Mouse (Mus musculus) forebrain, embryonic 11.5 days (tissue): ENCODE results near the gene Gm8113. TPM values are rescaled to one million over a fixed set of nuclear protein-coding genes. Genes with fewer than 3 reads are reported as not detected.
"Not testable (repeated sequence)": the region's sequence is repeated elsewhere in the genome, so short reads cannot be mapped to it uniquely, and the experiment has no call there.

Experiments used
- ATAC-seq: fragments of 200-750 bp; cut with Nextera tagmentation; replicated peaks from 2 replicates; pipeline ENCODE4 v1.8.0; 2017; ENCODE audit warnings: moderate TSS enrichment; ENCODE audit not compliant: low FRiP score
- DNase-seq: peaks from one replicate; pipeline ENCODE4 v3.0.0-alpha.2; 2017; ENCODE audit warnings: low spot score
- H3K27ac ChIP-seq: fragments of 300-500 bp; sonication (generic); 2 replicates; pipeline ENCODE4 v1.5.1; 2014; ENCODE audit warnings: low read depth, low read length
- H3K27me3 ChIP-seq: fragments of 300-500 bp; sonication (generic); 2 replicates; pipeline ENCODE4 v1.6.1; 2014; ENCODE audit warnings: mild to moderate bottlenecking, low read length, mixed read lengths; ENCODE audit not compliant: control insufficient read depth, insufficient read depth
- H3K36me3 ChIP-seq: fragments of 300-500 bp; sonication (generic); 2 replicates; pipeline ENCODE4 v1.6.1; 2014; ENCODE audit warnings: mild to moderate bottlenecking, low read length, moderate library complexity, mixed read lengths; ENCODE audit not compliant: control insufficient read depth, insufficient read depth
- H3K4me1 ChIP-seq: fragments of 300-500 bp; sonication (generic); replicated peaks from 2 replicates; pipeline ENCODE4 v1.6.1; 2014; ENCODE audit warnings: low read length, mixed read lengths; ENCODE audit not compliant: control insufficient read depth, insufficient read depth
- H3K4me2 ChIP-seq: fragments of 300-500 bp; sonication (generic); 2 replicates; pipeline ENCODE4 v1.6.1; 2014; ENCODE audit warnings: low read depth, mild to moderate bottlenecking, low read length, moderate library complexity, mixed read lengths; ENCODE audit not compliant: severe bottlenecking
- H3K4me3 ChIP-seq: fragments of 300-500 bp; sonication (generic); 2 replicates; pipeline ENCODE4 v1.5.1; 2014; ENCODE audit warnings: low read depth, low read length
- H3K9ac ChIP-seq: fragments of 300-500 bp; sonication (generic); 2 replicates; pipeline ENCODE4 v1.6.1; 2014; ENCODE audit warnings: low read length
- H3K9me3 ChIP-seq: fragments of 300-500 bp; sonication (generic); 2 replicates; pipeline ENCODE4 v1.6.1; 2016; ENCODE audit warnings: low read length, mixed read lengths; ENCODE audit not compliant: control insufficient read depth
- WGBS: fragments of 180-500 bp; shearing (Covaris S2); extraction: QIAGEN DNeasy Blood & Tissue Kit; methylation state at CpG from one replicate; pipeline ENCODE4 v1.1.7; 2014; 5-methylcytosine and 5-hydroxymethylcytosine counted together
- polyA plus RNA-seq: library from polyadenylated mRNA; unstranded; fragments of >200 nt; fragmentation: Nextera tagmentation; extraction: Ambion mirVana; gene quantifications from 2 replicates; pipeline ENCODE4 v1.2.1, GENCODE M21; 2014

Gm8113 gene
- polyA plus RNA-seq: 3.9 and 5.6 TPM in 2 replicates

DNA sequence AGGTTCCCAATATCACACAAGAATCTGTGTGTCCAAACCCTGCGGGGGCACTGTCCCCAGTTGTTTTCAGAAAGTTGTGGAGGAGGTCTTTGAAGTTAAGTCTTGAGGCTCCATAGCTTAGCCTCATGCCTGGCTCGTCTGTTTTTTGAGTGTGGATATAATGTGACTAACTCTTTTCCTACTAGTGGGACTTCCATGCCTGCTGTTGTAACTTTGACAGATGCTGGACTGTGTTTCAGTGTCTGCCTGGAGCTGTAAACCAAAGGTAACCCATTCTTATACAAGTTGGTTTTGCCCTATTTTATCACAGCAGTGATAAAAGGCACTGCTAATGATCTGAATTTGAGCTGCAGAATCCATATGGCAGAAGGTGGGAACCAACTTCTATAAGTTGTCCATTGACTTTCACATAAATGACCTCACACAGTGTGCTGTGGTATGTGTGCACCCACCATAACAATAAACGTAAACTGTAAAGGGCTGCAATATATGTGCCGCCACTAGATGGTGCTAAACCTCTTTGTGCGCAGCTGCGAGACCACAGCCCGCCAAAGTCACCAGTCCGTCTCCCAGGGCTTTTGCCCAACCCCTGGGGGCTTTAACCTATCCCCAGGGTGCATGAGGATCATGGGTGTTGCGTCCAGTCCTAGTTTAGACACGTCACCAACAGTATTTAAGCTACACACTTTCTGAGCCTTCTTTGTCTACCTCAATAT, at the start of gene Gm8113:
Gm8113 (plus strand) TSS at position 703 of the 716 bp plus-strand sequence.
- H3K27ac ChIP-seq: peak within 1 kb of the TSS; percentile 89
- peak within 1 kb of the TSS; percentile 35 for H3K4me3 ChIP-seq
- not testable (repeated sequence) for H3K36me3 ChIP-seq, H3K27me3 ChIP-seq, H3K9me3 ChIP-seq, H3K4me1 ChIP-seq
- WGBS: 7% methylated on average over 10 of the region's 10 CpGs
- H3K9ac ChIP-seq: peak within 1 kb of the TSS; percentile 63
- ATAC-seq (peak; percentile 100), DNase-seq (peak; percentile 91)
- peak within 1 kb of the TSS; percentile 46; the same call in 1 of the 2 replicates for H3K4me2 ChIP-seq

GRCm38 (mm10) chr14:43875417-43875816, 49.8 kb upstream of the Gm8113 start, which contains the start of gene Ear1:
Ear1 (minus strand) TSS chr14:43875517.
- not testable (repeated sequence) for H3K4me1 ChIP-seq, ATAC-seq

DNA sequence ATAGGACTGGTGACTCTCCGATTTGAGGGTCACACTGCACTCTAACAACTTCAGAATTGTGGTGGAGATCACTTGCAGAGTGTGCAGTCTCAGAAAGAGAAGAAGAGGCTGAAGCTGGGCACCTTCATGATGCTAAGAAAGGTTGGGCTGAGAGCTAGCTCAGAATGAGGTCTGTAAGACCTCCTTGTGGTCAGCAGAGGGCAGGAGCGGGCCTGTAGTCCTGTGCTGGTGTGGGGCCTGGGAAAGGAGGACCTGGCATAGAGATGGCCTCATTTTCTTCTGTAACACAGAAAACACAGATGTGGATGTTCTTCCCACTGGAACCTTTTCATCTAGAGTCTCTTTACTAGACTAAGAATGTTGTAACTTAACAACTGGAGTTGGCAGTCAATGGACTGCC, 47.4 kb upstream of the Gm8113 start:
- not testable (repeated sequence) for H3K9me3 ChIP-seq, H3K27ac ChIP-seq, ATAC-seq, DNase-seq, H3K4me3 ChIP-seq, H3K4me1 ChIP-seq, H3K36me3 ChIP-seq, H3K9ac ChIP-seq, H3K4me2 ChIP-seq, H3K27me3 ChIP-seq
- 56% methylated on average over 1 of the region's 2 CpGs for WGBS

More at GRCm38 (mm10) chr14:43875417-43875816, 49.8 kb upstream of the Gm8113 start, which contains the start of gene Ear1:
- H3K9me3 ChIP-seq, H3K36me3 ChIP-seq, H3K4me3 ChIP-seq, H3K27me3 ChIP-seq, H3K27ac ChIP-seq, H3K4me2 ChIP-seq, DNase-seq, H3K9ac ChIP-seq: not testable (repeated sequence)
- WGBS: 83% methylated on average over 2 of the region's 3 CpGs

DNA sequence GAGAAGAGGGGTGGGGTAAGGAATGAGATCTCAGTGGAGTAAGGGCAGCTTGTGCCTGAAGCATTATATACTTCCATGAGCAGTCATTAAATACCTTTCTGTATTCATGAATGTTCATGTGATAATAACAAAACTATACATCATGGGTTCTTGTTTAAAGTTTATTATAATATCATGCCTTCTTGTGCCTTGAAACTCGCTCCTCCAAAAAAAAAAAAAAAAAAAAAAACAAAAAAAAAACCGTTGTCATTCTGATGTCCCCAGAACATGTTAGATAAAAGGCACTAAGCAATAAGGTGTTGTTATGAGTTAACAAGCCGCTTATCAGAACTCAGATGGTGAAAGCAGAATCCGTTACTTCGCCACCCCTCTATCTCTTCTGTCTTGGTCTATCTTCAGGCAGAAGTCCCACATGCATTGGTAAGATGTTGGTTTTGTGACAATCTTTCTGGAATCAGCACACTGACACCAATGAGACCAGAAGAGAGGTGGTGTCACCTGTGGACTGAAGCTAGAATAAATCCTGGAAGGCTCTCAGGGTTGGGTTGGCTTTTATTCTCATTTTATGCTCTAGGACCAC, 45.1 kb upstream of the Gm8113 start:
- H3K27me3 ChIP-seq: not testable (repeated sequence)
- WGBS: 92% methylated on average over 5 of the region's 5 CpGs

DNA sequence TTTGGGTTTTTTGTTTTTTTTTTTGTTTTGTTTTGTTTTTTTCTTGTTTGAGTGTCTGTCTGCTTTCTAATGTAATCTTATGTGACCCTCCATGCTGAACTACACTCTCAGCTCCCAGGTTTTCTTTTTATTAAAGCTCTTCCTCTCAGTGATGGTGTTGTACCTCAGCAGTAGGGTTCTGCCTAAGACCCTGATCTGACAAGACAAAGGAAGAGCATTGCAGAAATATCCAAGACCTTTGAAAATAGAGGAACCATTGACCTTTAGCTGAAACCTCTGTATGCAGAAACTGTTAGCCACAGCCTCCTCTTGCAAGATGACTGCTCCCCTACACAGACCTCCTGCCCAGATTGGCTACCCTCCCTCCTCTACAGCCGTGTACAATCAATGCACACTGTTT, 39.0 kb upstream of the Gm8113 start:
- 50% methylated on average over 1 of the region's 1 CpGs for WGBS
- not testable (repeated sequence) for H3K9ac ChIP-seq, H3K27ac ChIP-seq, H3K4me3 ChIP-seq, H3K4me2 ChIP-seq, H3K36me3 ChIP-seq, DNase-seq, H3K4me1 ChIP-seq, H3K9me3 ChIP-seq, ATAC-seq, H3K27me3 ChIP-seq

More for the DNA sequence above, 45.1 kb upstream of the Gm8113 start:
- ATAC-seq, DNase-seq, H3K27ac ChIP-seq, H3K9ac ChIP-seq, H3K9me3 ChIP-seq, H3K4me1 ChIP-seq, H3K4me2 ChIP-seq, H3K36me3 ChIP-seq, H3K4me3 ChIP-seq: not testable (repeated sequence)

- not testable (repeated sequence) for H3K36me3 ChIP-seq
Measured at GRCm38 (mm10) chr14:43891288-43891687, 33.9 kb upstream of the Gm8113 start.

GRCm38 (mm10) chr14:43895357-43895756, 29.8 kb upstream of the Gm8113 start:
- ATAC-seq, H3K36me3 ChIP-seq, DNase-seq, H3K4me3 ChIP-seq, H3K4me2 ChIP-seq, H3K27me3 ChIP-seq, H3K9ac ChIP-seq, H3K27ac ChIP-seq, H3K4me1 ChIP-seq, H3K9me3 ChIP-seq: not testable (repeated sequence)
- 33% methylated on average over 1 of the region's 2 CpGs for WGBS

More at GRCm38 (mm10) chr14:43891288-43891687, 33.9 kb upstream of the Gm8113 start:
- ATAC-seq, H3K4me1 ChIP-seq, H3K4me3 ChIP-seq, H3K9me3 ChIP-seq, H3K27ac ChIP-seq, H3K27me3 ChIP-seq, DNase-seq, H3K9ac ChIP-seq, H3K4me2 ChIP-seq: not testable (repeated sequence)
- 92% methylated on average over 1 of the region's 1 CpGs for WGBS

GRCm38 (mm10) chr14:43898577-43898976, 26.6 kb upstream of the Gm8113 start:
- not testable (repeated sequence) for H3K27me3 ChIP-seq, H3K9me3 ChIP-seq, H3K36me3 ChIP-seq, H3K27ac ChIP-seq, H3K9ac ChIP-seq, DNase-seq, H3K4me3 ChIP-seq, ATAC-seq, H3K4me1 ChIP-seq, H3K4me2 ChIP-seq
- WGBS: 88% methylated on average over 3 of the region's 3 CpGs
